Mouse (Mus musculus) intestine, embryonic 14.5 days (tissue): ENCODE results near the gene Ppp2r5a. TPM values are rescaled to one million over a fixed set of nuclear protein-coding genes. Genes with fewer than 3 reads are reported as not detected.

Experiments
- ATAC-seq: fragments of 200-750 bp; cut with Nextera tagmentation; replicated peaks from 2 replicates; pipeline ENCODE4 v1.8.0; 2017; ENCODE audit warnings: low read depth, moderate number of reproducible peaks, moderate TSS enrichment, moderate library complexity; ENCODE audit not compliant: low FRiP score, low TSS enrichment
- DNase-seq: peaks from one replicate; pipeline ENCODE4 v3.0.0-alpha.2; 2018; ENCODE audit warnings: low spot score
- H3K27ac ChIP-seq: fragments of 300-500 bp; sonication (generic); 2 replicates; pipeline ENCODE4 v1.5.1; 2014; ENCODE audit warnings: low read depth, mild to moderate bottlenecking, control low read depth
- H3K27me3 ChIP-seq: fragments of 300-500 bp; sonication (generic); replicated peaks from 2 replicates; pipeline ENCODE4 v1.6.1; 2014; ENCODE audit warnings: low read length, control low read depth; ENCODE audit not compliant: control insufficient read depth, insufficient read depth
- H3K36me3 ChIP-seq: fragments of 300-500 bp; sonication (generic); 2 replicates; pipeline ENCODE4 v1.6.1; 2014; ENCODE audit warnings: low read length, control low read depth; ENCODE audit not compliant: control insufficient read depth, insufficient read depth
- H3K4me1 ChIP-seq: fragments of 300-500 bp; sonication (generic); replicated peaks from 2 replicates; pipeline ENCODE4 v1.6.1; 2014; ENCODE audit warnings: low read length, control low read depth, mixed read lengths; ENCODE audit not compliant: control insufficient read depth, insufficient read depth
- H3K4me2 ChIP-seq: fragments of 300-500 bp; sonication (generic); 2 replicates; pipeline ENCODE4 v1.6.1; 2014; ENCODE audit warnings: low read length
- H3K4me3 ChIP-seq: fragments of 300-500 bp; sonication (generic); 2 replicates; pipeline ENCODE4 v1.5.1; 2014; ENCODE audit warnings: low read depth, low read length, control low read depth, mixed read lengths
- H3K9ac ChIP-seq: fragments of 300-500 bp; sonication (generic); 2 replicates; pipeline ENCODE4 v1.6.1; 2014; ENCODE audit warnings: mild to moderate bottlenecking, low read length
- H3K9me3 ChIP-seq: fragments of 300-500 bp; sonication (generic); 2 replicates; pipeline ENCODE4 v1.6.1; 2016; ENCODE audit warnings: low read length, control low read depth; ENCODE audit not compliant: control insufficient read depth
- WGBS: fragments of 180-500 bp; shearing (Covaris S2); extraction: QIAGEN DNeasy Blood & Tissue Kit; methylation state at CpG from one replicate; pipeline ENCODE4 v1.1.7; 2014; 5-methylcytosine and 5-hydroxymethylcytosine counted together
- polyA plus RNA-seq: library from polyadenylated mRNA; unstranded; fragments of >200 nt; fragmentation: Nextera tagmentation; extraction: Ambion mirVana; gene quantifications from 2 replicates; pipeline ENCODE4 v1.2.1, GENCODE M21; 2014

The Ppp2r5a gene
- polyA plus RNA-seq, 1 experiment from 2014 or later: 27.1 TPM

- DNase-seq: no peak
- Histone ChIP-seq H3K27ac (no peak overlapping the region), H3K36me3 (peaks cover 69% of the 10 kb centered on the region), H3K9me3 (no peaks in the 10 kb centered on the region), H3K4me2 (no peak overlapping the region), H3K4me1 (no peaks in the 10 kb centered on the region), H3K9ac (no peak overlapping the region), H3K4me3 (no peak overlapping the region), H3K27me3 (no peaks in the 10 kb centered on the region)
- 89% methylated on average over 1 of the region's 1 CpGs for WGBS
- no peak for ATAC-seq
Observed at GRCm38 (mm10) chr1:191356936-191357335, 46.1 kb downstream of the Ppp2r5a start.

GRCm38 (mm10) chr1:191353836-191354235, 49.2 kb downstream of the Ppp2r5a start:
- no peak overlapping the region for H3K27ac ChIP-seq
- H3K4me1 ChIP-seq: 0 out of 2 replicates have a peak, but pooled peaks cover 9% of the 10 kb centered on the region
- ATAC-seq (no peak), DNase-seq (no peak)
- H3K27me3 ChIP-seq: no peaks in the 10 kb centered on the region
- H3K4me2 ChIP-seq: no peak overlapping the region
- 92% methylated on average over 4 of the region's 4 CpGs for WGBS
- H3K9me3 ChIP-seq: no peaks in the 10 kb centered on the region
- H3K4me3 ChIP-seq: no peak overlapping the region
- peaks cover 78% of the 10 kb centered on the region for H3K36me3 ChIP-seq
- no peak overlapping the region for H3K9ac ChIP-seq

- H3K4me1 ChIP-seq: 0 out of 2 replicates have a peak, but pooled peaks cover 9% of the 10 kb centered on the region
- WGBS: 63% methylated on average over 14 of the region's 14 CpGs
- H3K27me3 ChIP-seq: no peaks in the 10 kb centered on the region
- DNase-seq (peak; percentile 81), ATAC-seq (no peak)
- no peak overlapping the region for H3K4me3 ChIP-seq
- no peak overlapping the region for H3K4me2 ChIP-seq
- H3K27ac ChIP-seq: no peak overlapping the region
- H3K9me3 ChIP-seq: no peaks in the 10 kb centered on the region
- H3K9ac ChIP-seq: no peak overlapping the region
- H3K36me3 ChIP-seq: peaks cover 69% of the 10 kb centered on the region
Observed at GRCm38 (mm10) chr1:191352786-191353488, 50.1 kb downstream of the Ppp2r5a start.

GRCm38 (mm10) chr1:191350355-191350754, 52.7 kb downstream of the Ppp2r5a start:
- Histone ChIP-seq H3K9me3 (no peaks in the 10 kb centered on the region), H3K4me1 (0 out of 2 replicates have a peak, but pooled peaks cover 9% of the 10 kb centered on the region), H3K36me3 (peaks cover 61% of the 10 kb centered on the region), H3K27me3 (no peaks in the 10 kb centered on the region), H3K27ac (no peak overlapping the region), H3K9ac (no peak overlapping the region), H3K4me2 (no peak overlapping the region), H3K4me3 (no peak overlapping the region)
- DNase-seq (no peak), ATAC-seq (no peak)
- WGBS: 90% methylated on average over 5 of the region's 5 CpGs

- WGBS: 78% methylated on average over 23 of the region's 23 CpGs
- Histone ChIP-seq H3K4me3 (no peak overlapping the region), H3K27ac (no peak overlapping the region), H3K9ac (no peak overlapping the region), H3K4me2 (no peak overlapping the region), H3K36me3 (peaks cover 59% of the 10 kb centered on the region), H3K27me3 (no peaks in the 10 kb centered on the region), H3K4me1 (0 out of 2 replicates have a peak, but pooled peaks cover 9% of the 10 kb centered on the region), H3K9me3 (no peaks in the 10 kb centered on the region)
- ATAC-seq: no peak
- DNase-seq: no peak
Observed at GRCm38 (mm10) chr1:191349486-191350037, 53.5 kb downstream of the Ppp2r5a start.

GRCm38 (mm10) chr1:191348996-191349395, 54.1 kb downstream of the Ppp2r5a start:
- WGBS: 34% methylated on average over 5 of the region's 5 CpGs
- Histone ChIP-seq H3K4me1 (0 out of 2 replicates have a peak, but pooled peaks cover 9% of the 10 kb centered on the region), H3K9me3 (no peaks in the 10 kb centered on the region), H3K4me3 (no peak overlapping the region), H3K9ac (no peak overlapping the region), H3K36me3 (peaks cover 56% of the 10 kb centered on the region), H3K27me3 (no peaks in the 10 kb centered on the region), H3K27ac (no peak overlapping the region), H3K4me2 (no peak overlapping the region)
- ATAC-seq (no peak), DNase-seq (no peak)

- peaks cover 56% of the 10 kb centered on the region for H3K36me3 ChIP-seq
- 0 out of 2 replicates have a peak, but pooled peaks cover 9% of the 10 kb centered on the region for H3K4me1 ChIP-seq
- no peaks in the 10 kb centered on the region for H3K27me3 ChIP-seq
- ATAC-seq: no peak
- no peak overlapping the region for H3K4me3 ChIP-seq
- no peak overlapping the region for H3K9ac ChIP-seq
- DNase-seq: no peak
- 84% methylated on average over 2 of the region's 2 CpGs for WGBS
- H3K27ac ChIP-seq: no peak overlapping the region
- H3K4me2 ChIP-seq: no peak overlapping the region
- H3K9me3 ChIP-seq: no peaks in the 10 kb centered on the region
Observed at GRCm38 (mm10) chr1:191348592-191348991, 54.5 kb downstream of the Ppp2r5a start.

- H3K4me3 ChIP-seq: no peak overlapping the region
- ATAC-seq (no peak), DNase-seq (no peak)
- peaks cover 58% of the 10 kb centered on the region for H3K36me3 ChIP-seq
- H3K4me2 ChIP-seq: no peak overlapping the region
- no peaks in the 10 kb centered on the region for H3K9me3 ChIP-seq
- no peak overlapping the region for H3K9ac ChIP-seq
- H3K4me1 ChIP-seq: 0 out of 2 replicates have a peak, but pooled peaks cover 9% of the 10 kb centered on the region
- H3K27me3 ChIP-seq: no peaks in the 10 kb centered on the region
- no peak overlapping the region for H3K27ac ChIP-seq
- WGBS: 92% methylated on average over 8 of the region's 8 CpGs
Observed at GRCm38 (mm10) chr1:191347602-191348001, 55.5 kb downstream of the Ppp2r5a start.

GRCm38 (mm10) chr1:191340530-191340929, 62.5 kb downstream of the Ppp2r5a start:
- no peaks in the 10 kb centered on the region for H3K4me1 ChIP-seq
- 88% methylated on average over 4 of the region's 4 CpGs for WGBS
- no peak for DNase-seq
- no peaks in the 10 kb centered on the region for H3K9me3 ChIP-seq
- no peak overlapping the region for H3K27ac ChIP-seq
- H3K9ac ChIP-seq: no peak overlapping the region
- peaks cover 54% of the 10 kb centered on the region for H3K36me3 ChIP-seq
- no peak for ATAC-seq
- no peaks in the 10 kb centered on the region for H3K27me3 ChIP-seq
- H3K4me3 ChIP-seq: no peak overlapping the region
- H3K4me2 ChIP-seq: no peak overlapping the region
